Comparison of ENCODE assay signal across 24 mouse cellular contexts in the genomic region with DNA sequence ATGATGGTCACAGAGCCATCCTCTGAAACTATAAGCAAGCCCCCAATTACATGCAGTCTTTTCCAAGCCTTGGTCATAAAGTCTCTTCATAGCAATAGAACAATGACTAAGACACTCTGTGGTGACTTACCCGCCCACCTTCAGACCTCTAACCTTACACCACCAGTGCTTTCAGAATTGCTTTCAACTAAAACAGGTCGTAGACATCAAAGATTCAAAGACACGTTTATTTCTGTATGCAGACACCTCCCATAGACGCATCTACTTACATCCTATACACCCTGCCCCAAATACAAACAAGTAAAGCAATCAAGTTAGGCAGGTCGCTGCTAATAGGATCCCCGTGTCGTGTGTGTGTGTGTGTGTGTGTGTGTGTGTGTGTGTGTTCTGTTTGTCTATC.
"Had no signal": no experiment of that assay in that cellular context is flagged by ENCODE, and none has a peak within 500 bp of the region (broad histone marks: within the 10 kb centered on the region; RNA-seq: fewer than 3 reads in every experiment).

No protein-coding gene starts in this region.

- ATAC-seq: hindbrain, postnatal 0 days; intestine, embryonic 16.5 days; liver, embryonic 12.5 days had no signal

- H3K9me3 ChIP-seq: heart, embryonic 10.5 days; heart, embryonic 12.5 days; hindbrain, embryonic 13.5 days; hindbrain, embryonic 15.5 days; kidney, embryonic 15.5 days; limb, embryonic 13.5 days; limb, embryonic 15.5 days; liver, embryonic 12.5 days had no signal

- H3K9ac ChIP-seq: heart, embryonic 12.5 days; hindbrain, embryonic 13.5 days; hindbrain, embryonic 15.5 days; kidney, embryonic 15.5 days; limb, embryonic 13.5 days; limb, embryonic 15.5 days; liver, embryonic 12.5 days; liver, embryonic 14.5 days had no signal

- H3K27ac ChIP-seq: heart, embryonic 10.5 days; hindbrain, embryonic 13.5 days; hindbrain, embryonic 15.5 days; hindbrain, postnatal 0 days; kidney, embryonic 15.5 days; kidney, postnatal 0 days; limb, embryonic 13.5 days; limb, embryonic 15.5 days; liver, embryonic 12.5 days; liver, embryonic 14.5 days had no signal

- H3K4me2 ChIP-seq: heart, embryonic 12.5 days; hindbrain, embryonic 13.5 days; hindbrain, embryonic 15.5 days; kidney, embryonic 15.5 days; limb, embryonic 13.5 days; limb, embryonic 15.5 days; liver, embryonic 12.5 days had no signal

- H3K4me3 ChIP-seq: heart, embryonic 10.5 days; heart, embryonic 12.5 days; hindbrain, embryonic 13.5 days; hindbrain, embryonic 15.5 days; kidney, embryonic 15.5 days; limb, embryonic 13.5 days; limb, embryonic 15.5 days; liver, embryonic 12.5 days had no signal

- H3K27me3 ChIP-seq: hindbrain, embryonic 13.5 days; hindbrain, embryonic 15.5 days; limb, embryonic 13.5 days; limb, embryonic 15.5 days; liver, embryonic 12.5 days had no signal

- DNase-seq: gastrocnemius, postnatal 14 days; gastrocnemius, postnatal 36 days; heart, adult 18-20 months; heart, postnatal 10 days; kidney, adult 11 months; kidney, adult 2 months; kidney, adult 9 months; kidney, postnatal 14 days; kidney, postnatal 36 days; layer of hippocampus, adult 9-11 months; layer of hippocampus, postnatal 36 days; left cerebral cortex, postnatal 4 days had no signal

- H3K36me3 ChIP-seq: heart, embryonic 10.5 days; heart, embryonic 12.5 days; kidney, embryonic 15.5 days; limb, embryonic 13.5 days; limb, embryonic 15.5 days; liver, embryonic 12.5 days had no signal
